Mouse (Mus musculus): Measurements from ENCODE around the gene Gm6034. TPM values are rescaled to one million over a fixed set of nuclear protein-coding genes. Genes with fewer than 3 reads are reported as not detected.
"Not testable (repeated sequence)": the region's sequence is repeated elsewhere in the genome, so short reads cannot be mapped to it uniquely, and the experiment has no call there.

Gene Gm6034
- polyA plus RNA-seq (2016; fragmentation: Nextera tagmentation; extraction: Ambion mirVana), result not detected in 2 replicates

DNA sequence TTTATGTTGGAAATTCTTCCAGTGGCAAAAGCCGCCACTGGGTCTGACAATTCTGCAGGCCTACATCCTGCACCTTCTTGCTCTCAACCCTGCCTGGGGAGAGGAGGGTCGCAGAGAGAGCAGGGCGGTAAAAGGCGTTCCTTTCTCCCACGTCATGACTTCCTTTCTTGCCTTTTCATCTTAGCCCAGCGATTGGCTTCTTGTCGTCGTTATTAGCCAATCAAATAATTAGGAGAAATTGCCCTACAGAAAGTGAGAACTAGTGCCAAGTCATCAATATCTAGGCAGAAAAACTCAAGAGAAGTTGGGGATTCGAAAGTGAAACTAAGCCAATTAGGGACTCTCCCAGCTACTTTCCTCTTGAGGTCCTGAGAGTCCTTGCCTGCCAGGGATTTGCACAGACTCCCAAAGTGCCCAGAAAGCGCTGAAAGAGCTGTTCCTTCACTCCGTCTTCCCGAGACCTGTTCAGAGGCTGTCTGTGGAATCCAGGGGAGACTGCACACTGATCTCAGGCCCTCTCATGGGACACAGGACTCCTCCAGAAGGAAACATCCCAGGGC lies at the start of gene Gm6034, which contains the start of gene H2-T22:
Gene Gm6034, plus strand, starts transcription at position 352 of the 560 bp plus-strand sequence.
Gene H2-T22, minus strand, starts transcription at position 138 of the 560 bp plus-strand sequence.
- H3K9me3 ChIP-seq (replicated peaks); H3K36me3 ChIP-seq; H3K27ac ChIP-seq; H3K4me1 ChIP-seq: not testable (repeated sequence)
- DNase-seq (ENCODE audit: low spot score), result peak; percentile 58
- H3K27me3 ChIP-seq (ENCODE audit: low read depth, poor library complexity, severe bottlenecking), result peaks cover 28% of the 10 kb centered on the region
- WGBS, result 2% methylated on average over 12 of the region's 12 CpGs
- peak within 1 kb of the TSS; percentile 48 for H3K4me3 ChIP-seq

DNA sequence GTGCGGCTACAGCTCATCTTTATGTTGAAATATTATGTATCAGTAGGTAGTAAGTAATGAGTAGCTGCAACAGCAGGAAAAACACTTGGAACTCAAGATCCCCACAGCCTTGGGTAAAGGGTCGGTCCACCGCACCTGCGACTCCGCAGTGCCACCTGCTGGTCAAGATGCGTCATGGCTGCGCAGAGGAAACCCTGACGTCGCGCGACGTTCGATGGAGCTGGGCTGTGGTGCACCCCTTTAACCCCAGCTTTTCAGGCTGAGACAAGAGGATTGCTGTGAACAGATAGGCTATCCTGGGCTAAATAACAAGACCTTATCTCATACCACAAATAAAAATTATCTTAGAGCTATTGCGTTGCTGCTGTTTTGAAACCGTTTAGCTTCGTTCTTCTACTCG lies 49.1 kb upstream of the Gm6034 start:
- DNase-seq (ENCODE audit: low spot score), result peak; percentile 90

DNA sequence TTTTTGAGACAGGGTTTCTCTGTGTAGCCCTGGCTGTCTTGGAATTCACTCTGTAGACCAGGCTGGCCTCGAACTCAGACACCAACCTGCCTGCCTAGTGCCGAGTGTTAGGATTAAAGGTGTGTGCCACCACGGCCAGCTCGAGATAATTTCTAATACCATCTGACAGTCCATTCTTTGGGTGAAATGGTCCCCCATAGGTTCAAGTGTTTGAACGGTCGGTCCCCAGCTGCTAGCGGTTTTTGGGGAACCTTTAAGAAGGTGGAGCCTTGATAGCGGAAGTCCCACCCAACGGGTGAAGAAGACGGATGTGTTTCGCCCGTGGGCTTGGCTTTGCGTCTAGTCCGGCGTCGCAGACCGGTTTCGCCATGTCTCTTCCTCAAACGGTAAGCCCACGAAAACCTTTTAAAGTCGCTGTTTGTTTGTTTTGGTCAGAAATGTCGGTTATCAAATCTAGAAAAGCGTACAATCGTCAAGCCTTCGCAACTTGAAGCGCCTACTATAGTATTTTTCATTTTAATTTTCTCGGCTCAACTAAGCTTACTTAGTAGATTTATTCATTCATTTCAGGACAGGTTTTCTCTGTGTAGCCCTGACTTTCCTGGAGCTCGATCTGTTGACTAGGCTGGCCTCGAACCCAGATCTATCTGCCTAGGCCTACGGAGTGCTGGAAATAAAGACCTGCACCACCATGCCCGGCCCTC lies 48.4 kb upstream of the Gm6034 start:
- H3K9me3 ChIP-seq (replicated peaks), result no peaks in the 10 kb centered on the region
- no peaks in the 10 kb centered on the region for H3K27me3 ChIP-seq (ENCODE audit: low read depth, poor library complexity, severe bottlenecking)
- peak; percentile 81 for DNase-seq (ENCODE audit: low spot score)
- WGBS, result 4% methylated on average over 31 of the region's 31 CpGs
- peak overlapping the region; percentile 64 for H3K4me3 ChIP-seq
- H3K4me1 ChIP-seq, result peaks cover 16% of the 10 kb centered on the region
- peak overlapping the region; percentile 72 for H3K27ac ChIP-seq
- H3K36me3 ChIP-seq, result peaks cover 7% of the 10 kb centered on the region

More for the DNA sequence above, 49.1 kb upstream of the Gm6034 start:
- WGBS, result 7% methylated on average over 17 of the region's 17 CpGs
- peaks cover 13% of the 10 kb centered on the region for H3K36me3 ChIP-seq
- H3K9me3 ChIP-seq (replicated peaks), result no peaks in the 10 kb centered on the region
- H3K27ac ChIP-seq, result no peak overlapping the region
- no peaks in the 10 kb centered on the region for H3K27me3 ChIP-seq (ENCODE audit: low read depth, poor library complexity, severe bottlenecking)
- H3K4me3 ChIP-seq, result peak overlapping the region; percentile 34; the same call in 1 of the 2 replicates
- peaks cover 16% of the 10 kb centered on the region for H3K4me1 ChIP-seq

DNA sequence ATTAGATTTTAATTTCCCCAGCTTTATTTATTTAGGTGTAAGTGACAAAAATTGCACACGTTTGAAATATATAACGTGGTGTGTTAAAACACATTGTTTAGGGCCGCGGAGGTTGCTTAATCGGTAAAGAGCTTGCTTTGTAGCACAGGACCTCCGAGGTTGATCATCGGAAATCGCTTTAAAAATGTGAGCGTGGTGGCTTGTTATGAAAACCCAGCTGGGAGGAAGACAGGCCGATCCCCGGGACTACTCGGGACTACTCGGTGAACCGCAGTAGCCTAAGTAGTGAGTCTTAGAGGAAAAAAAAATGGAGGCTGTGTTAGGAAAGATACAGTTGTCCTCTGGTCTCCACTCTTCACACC lies 47.9 kb upstream of the Gm6034 start:
- peak; percentile 32 for DNase-seq (ENCODE audit: low spot score)

DNA sequence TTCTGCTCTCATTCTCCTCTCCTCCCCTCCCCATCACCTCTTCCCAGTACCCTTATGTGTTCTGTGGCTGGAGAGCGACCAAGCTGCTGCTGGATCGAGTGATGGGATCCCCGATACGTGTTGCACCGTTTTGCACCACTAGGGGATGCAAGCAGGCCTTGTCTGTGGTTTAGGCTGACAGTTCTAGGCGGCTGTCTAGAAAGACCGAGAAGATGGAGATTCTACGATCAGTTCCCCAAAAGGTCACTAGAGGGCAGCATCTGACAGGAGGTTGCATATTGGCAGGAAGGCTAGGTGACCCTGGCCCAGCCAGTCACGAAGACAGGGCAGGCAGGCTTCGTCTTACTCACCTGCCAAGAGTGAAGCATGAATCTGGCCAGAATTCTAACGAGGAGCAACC lies 45.8 kb upstream of the Gm6034 start:
- Histone ChIP-seq H3K27me3 (ENCODE audit: low read depth, poor library complexity, severe bottlenecking) (no peaks in the 10 kb centered on the region), H3K4me1 (peaks cover 16% of the 10 kb centered on the region)
- 7% methylated on average over 11 of the region's 11 CpGs for WGBS

More for the DNA sequence above, 47.9 kb upstream of the Gm6034 start:
- peaks cover 2% of the 10 kb centered on the region; the same call in 1 of the 2 replicates for H3K36me3 ChIP-seq
- H3K9me3 ChIP-seq (replicated peaks), result no peaks in the 10 kb centered on the region
- peak overlapping the region; percentile 64 for H3K4me3 ChIP-seq
- peaks cover 16% of the 10 kb centered on the region for H3K4me1 ChIP-seq
- no peaks in the 10 kb centered on the region for H3K27me3 ChIP-seq (ENCODE audit: low read depth, poor library complexity, severe bottlenecking)
- peak overlapping the region; percentile 72 for H3K27ac ChIP-seq
- WGBS, result 4% methylated on average over 14 of the region's 14 CpGs

DNA sequence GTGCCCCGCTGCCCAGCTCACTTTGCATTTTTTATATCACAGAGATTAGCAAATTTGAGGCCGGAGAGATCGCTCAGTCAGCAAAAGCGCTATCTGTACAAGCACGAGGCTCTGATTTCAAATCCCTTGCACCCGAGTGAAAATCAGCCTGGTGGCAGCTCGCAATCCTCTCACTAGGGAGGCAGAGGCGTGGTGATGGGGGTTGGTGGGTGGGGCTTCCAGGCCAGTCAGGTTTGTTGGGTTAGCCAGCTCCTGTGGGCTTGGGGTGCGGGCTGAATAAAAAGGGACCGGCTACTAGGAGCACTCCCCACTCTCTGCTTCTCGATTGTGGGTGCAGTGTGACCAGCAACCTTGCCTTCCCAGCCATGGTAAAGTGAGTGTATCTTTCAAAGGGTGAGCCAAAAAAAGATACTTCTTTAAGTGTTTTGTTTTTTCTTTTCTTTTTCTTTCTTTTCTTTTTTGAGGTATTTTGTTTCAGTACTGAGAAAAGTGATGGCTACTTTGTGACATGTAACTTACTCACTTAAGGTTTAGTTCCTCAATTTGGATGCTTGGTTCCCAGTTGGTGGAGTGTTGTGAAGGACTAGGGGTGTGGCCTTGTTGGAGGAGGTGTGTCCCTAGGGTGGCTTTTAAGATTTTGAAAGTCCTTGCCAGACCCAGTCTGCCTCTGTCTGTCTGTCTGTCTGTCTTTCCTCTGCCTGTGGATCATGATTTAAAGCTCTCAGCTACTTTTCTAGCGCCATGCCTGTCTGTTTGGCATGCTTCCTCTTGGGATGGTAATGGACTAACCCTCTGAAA lies 44.8 kb upstream of the Gm6034 start:
- H3K27me3 ChIP-seq (ENCODE audit: low read depth, poor library complexity, severe bottlenecking), result no peaks in the 10 kb centered on the region
- no peak for DNase-seq (ENCODE audit: low spot score)
- 60% methylated on average over 12 of the region's 12 CpGs for WGBS

More for the DNA sequence above, 45.8 kb upstream of the Gm6034 start:
- H3K27ac ChIP-seq, result no peak overlapping the region
- no peaks in the 10 kb centered on the region for H3K9me3 ChIP-seq (replicated peaks)
- DNase-seq (ENCODE audit: low spot score), result peak; percentile 93
- H3K4me3 ChIP-seq, result no peak overlapping the region
- no peaks in the 10 kb centered on the region for H3K36me3 ChIP-seq

DNA sequence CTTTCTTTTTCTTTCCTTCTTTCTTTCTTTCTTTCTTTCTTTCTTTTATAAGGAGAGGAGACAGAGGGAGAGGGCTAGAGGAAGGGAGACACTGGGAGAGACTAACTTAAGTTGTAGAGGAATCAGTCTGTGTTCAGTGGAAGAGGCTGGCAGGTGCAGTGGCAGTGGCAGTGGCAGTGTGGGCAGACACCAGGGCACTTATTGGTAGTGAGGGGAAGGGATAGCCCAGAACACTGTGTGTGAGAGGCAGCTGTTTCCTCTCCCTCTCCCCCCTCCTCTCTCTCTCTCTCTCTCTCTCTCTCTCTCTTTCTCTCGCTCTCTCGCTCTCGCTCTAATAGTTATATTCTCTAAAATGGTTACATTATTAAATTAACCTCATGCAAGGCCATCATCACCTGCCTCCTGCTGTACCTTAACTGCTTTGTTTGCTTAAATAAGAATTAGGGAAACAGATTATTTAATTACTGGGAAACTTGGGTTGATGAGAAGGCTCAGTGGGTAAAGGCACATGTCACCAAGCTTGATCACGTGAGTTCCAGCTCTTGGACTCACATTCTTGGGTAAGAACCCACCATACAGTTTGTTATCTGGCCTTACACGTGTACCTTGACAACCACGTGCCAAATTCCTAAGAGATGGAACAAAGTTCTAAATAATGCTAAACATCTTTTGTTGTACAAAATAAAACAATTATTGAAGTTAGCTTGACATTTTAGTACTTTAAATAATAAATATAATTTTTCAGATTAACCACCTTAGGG lies 44.0 kb upstream of the Gm6034 start:
- H3K27ac ChIP-seq, result no peak overlapping the region
- H3K9me3 ChIP-seq (replicated peaks), result no peaks in the 10 kb centered on the region
- H3K4me1 ChIP-seq, result peaks cover 16% of the 10 kb centered on the region
- 90% methylated on average over 6 of the region's 6 CpGs for WGBS
- DNase-seq (ENCODE audit: low spot score), result no peak
- H3K27me3 ChIP-seq (ENCODE audit: low read depth, poor library complexity, severe bottlenecking), result no peaks in the 10 kb centered on the region
- H3K36me3 ChIP-seq, result no peaks in the 10 kb centered on the region
- H3K4me3 ChIP-seq, result no peak overlapping the region

More for the DNA sequence above, 44.8 kb upstream of the Gm6034 start:
- Histone ChIP-seq H3K27ac (no peak overlapping the region), H3K4me3 (no peak overlapping the region), H3K36me3 (no peaks in the 10 kb centered on the region), H3K4me1 (peaks cover 16% of the 10 kb centered on the region), H3K9me3 (replicated peaks) (no peaks in the 10 kb centered on the region)

DNA sequence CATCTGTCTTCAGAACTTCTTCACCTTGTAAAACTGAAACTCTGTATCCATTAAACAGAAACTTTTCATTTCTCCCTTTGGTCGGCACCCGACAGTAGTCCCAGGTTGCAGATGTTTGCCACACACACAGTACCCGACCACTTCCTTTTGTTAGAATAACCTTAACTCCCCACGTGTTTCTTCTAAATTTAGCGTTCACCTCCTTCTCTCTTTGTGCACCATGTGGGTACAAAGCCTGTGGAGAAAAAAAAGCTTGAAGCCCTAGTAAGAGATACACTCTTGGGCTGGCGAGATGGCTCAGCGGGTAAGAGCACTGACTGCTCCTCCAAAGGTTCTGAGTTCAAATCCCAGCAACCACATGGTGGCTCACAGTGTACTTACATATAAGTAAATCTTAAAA lies 43.4 kb upstream of the Gm6034 start:
- no peak for DNase-seq (ENCODE audit: low spot score)
- no peaks in the 10 kb centered on the region for H3K9me3 ChIP-seq (replicated peaks)
- H3K36me3 ChIP-seq, result no peaks in the 10 kb centered on the region
- WGBS, result 93% methylated on average over 7 of the region's 7 CpGs
- no peaks in the 10 kb centered on the region for H3K27me3 ChIP-seq (ENCODE audit: low read depth, poor library complexity, severe bottlenecking)
- peaks cover 16% of the 10 kb centered on the region for H3K4me1 ChIP-seq
- no peak overlapping the region for H3K27ac ChIP-seq
- no peak overlapping the region for H3K4me3 ChIP-seq

DNA sequence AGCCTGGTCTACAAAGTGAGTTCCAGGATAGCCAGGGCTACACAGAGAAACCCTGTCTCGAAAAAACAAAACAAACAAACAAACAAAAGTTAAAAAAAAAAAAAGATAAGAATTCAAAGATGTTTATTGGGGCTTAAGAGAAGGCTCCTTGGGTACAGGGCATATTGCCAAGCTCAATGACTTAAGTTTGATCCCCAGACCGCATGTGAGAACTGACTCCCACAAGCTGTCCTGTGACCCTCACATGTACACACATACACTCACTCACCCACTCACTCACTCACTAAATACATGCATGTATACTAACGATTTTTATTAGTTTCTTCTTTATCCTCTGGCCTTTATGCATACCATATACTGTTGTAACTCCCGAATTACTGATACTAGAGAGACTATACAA lies 42.4 kb upstream of the Gm6034 start:
- H3K4me1 ChIP-seq, result peaks cover 11% of the 10 kb centered on the region
- H3K9me3 ChIP-seq (replicated peaks), result no peaks in the 10 kb centered on the region
- no peak overlapping the region for H3K4me3 ChIP-seq
- no peaks in the 10 kb centered on the region for H3K27me3 ChIP-seq (ENCODE audit: low read depth, poor library complexity, severe bottlenecking)
- no peak overlapping the region for H3K27ac ChIP-seq
- H3K36me3 ChIP-seq, result no peaks in the 10 kb centered on the region
- WGBS, result 95% methylated on average over 4 of the region's 4 CpGs
- DNase-seq (ENCODE audit: low spot score), result no peak

DNA sequence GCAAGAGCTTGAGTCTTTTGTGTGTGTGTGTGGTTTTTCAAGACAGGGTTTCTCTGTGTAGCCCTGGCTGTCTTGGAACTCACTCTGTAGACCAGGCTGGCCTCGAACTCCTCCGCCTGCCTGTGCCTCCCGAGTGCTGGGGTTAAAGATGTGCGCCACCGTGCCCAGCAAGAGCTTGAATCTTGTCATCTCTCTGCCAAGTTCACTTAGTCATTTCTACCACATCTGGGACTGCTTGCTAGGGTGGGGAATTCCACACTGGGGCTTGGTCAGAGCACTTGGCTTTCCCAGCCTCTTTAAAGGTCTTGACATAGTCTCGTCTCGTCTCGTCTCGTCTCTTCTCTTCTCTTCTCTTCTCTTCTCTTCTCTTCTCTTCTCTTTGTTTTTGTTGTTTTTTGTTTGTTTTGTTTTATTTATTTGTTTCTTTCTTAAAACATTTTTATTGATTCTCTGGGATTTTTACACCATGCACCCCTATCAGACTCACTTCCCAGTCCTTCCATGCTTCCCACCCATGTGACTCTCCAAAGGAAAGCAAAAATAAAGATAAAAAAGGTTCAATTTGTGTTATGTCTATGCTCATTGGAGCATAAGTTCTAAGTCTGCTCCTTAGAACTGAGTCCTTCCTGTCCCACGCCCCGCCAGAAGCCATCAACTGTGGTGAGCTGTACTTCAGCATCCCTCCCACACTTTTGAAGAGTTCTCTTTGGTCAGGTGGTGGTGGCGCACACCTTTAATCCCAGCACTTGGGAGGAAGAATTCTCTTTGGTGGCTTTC lies 41.5 kb upstream of the Gm6034 start:
- Histone ChIP-seq H3K4me1 (peaks cover 8% of the 10 kb centered on the region), H3K9me3 (replicated peaks) (no peaks in the 10 kb centered on the region), H3K4me3 (no peak overlapping the region), H3K27ac (no peak overlapping the region), H3K36me3 (peaks cover 4% of the 10 kb centered on the region; the same call in 1 of the 2 replicates), H3K27me3 (ENCODE audit: low read depth, poor library complexity, severe bottlenecking) (no peaks in the 10 kb centered on the region)
- 96% methylated on average over 12 of the region's 12 CpGs for WGBS
- DNase-seq (ENCODE audit: low spot score), result no peak

DNA sequence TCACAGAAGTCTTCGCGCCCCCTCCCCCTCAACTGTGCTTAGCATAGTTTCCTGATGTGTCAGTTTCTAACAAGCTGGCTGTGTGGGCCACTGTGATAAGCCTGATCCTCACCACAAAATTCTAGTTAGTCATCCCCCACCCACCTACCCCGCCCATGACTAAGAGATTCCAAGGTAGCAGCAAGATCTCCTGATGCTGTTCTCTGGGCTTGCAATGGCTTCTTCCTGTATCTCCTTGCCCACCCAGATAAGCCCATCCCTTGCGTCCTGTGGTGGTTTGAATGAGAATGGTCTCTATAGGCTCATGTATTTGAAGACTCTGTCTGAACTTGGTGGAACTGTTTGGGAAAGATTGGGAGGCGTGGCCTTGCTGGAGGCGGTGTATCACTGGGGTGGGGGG lies 40.8 kb upstream of the Gm6034 start:
- Histone ChIP-seq H3K4me3 (no peak overlapping the region), H3K27me3 (ENCODE audit: low read depth, poor library complexity, severe bottlenecking) (no peaks in the 10 kb centered on the region), H3K36me3 (peaks cover 10% of the 10 kb centered on the region), H3K9me3 (replicated peaks) (no peaks in the 10 kb centered on the region), H3K4me1 (peaks cover 8% of the 10 kb centered on the region), H3K27ac (no peak overlapping the region)
- no peak for DNase-seq (ENCODE audit: low spot score)
- 97% methylated on average over 6 of the region's 6 CpGs for WGBS

DNA sequence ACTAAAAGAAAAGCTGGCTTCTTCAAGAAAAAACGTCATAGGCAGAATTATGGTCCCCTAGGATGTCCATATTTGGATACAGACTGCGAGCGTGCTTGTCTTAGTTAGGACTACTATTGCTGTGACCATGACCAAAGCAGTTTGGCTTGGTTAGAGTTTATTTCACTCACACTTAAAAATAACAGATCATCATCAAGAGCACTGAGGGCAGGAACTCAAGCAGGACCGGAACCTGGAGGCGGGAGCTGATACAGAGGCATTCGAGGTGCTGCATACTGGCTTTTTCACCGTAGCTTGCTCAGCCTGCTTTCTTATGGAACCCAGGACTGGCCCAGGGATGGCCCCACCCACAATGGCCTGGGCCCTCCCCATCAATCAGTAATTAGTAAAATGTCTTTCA lies 39.4 kb upstream of the Gm6034 start:
- Histone ChIP-seq H3K9me3 (replicated peaks) (no peaks in the 10 kb centered on the region), H3K36me3 (peaks cover 10% of the 10 kb centered on the region), H3K27me3 (ENCODE audit: low read depth, poor library complexity, severe bottlenecking) (no peaks in the 10 kb centered on the region), H3K27ac (no peak overlapping the region), H3K4me1 (no peaks in the 10 kb centered on the region), H3K4me3 (no peak overlapping the region)
- WGBS, result 93% methylated on average over 7 of the region's 7 CpGs
- no peak for DNase-seq (ENCODE audit: low spot score)

Data from limb, embryonic 10.5 days (tissue).